Mouse (Mus musculus) liver, embryonic 14.5 days (tissue): ENCODE data around the gene Ttc9b. TPM values are rescaled to one million over a fixed set of nuclear protein-coding genes. Genes with fewer than 3 reads are reported as not detected.
"Not testable (repeated sequence)": the region's sequence is repeated elsewhere in the genome, so short reads cannot be mapped to it uniquely, and the experiment has no call there.

ENCODE experiments used
- ATAC-seq: fragments of 200-750 bp; cut with Nextera tagmentation; 2 replicates; pipeline ENCODE4 v1.8.0; 2017; ENCODE audit warnings: moderate number of reproducible peaks, mild to moderate bottlenecking, moderate library complexity; ENCODE audit not compliant: insufficient read depth
- DNase-seq, 3 experiments: peaks; one replicate each; pipeline ENCODE4 v3.0.0-alpha.2; 2012 to 2013; ENCODE audit warnings: low read depth in 3 of 3, low spot score in 3 of 3
- H3K27ac ChIP-seq: fragments of 300-500 bp; sonication (generic); 2 replicates; pipeline ENCODE4 v1.5.1; 2014; ENCODE audit warnings: moderate library complexity, mild to moderate bottlenecking, control low read depth, inconsistent platforms
- H3K27me3 ChIP-seq: fragments of 300-500 bp; sonication (generic); 2 replicates; pipeline ENCODE4 v1.6.1; 2014; ENCODE audit warnings: mild to moderate bottlenecking, low read length, moderate library complexity; ENCODE audit not compliant: control insufficient read depth, insufficient read depth
- H3K36me3 ChIP-seq: fragments of 300-500 bp; sonication (generic); replicated peaks from 2 replicates; pipeline ENCODE4 v1.6.1; 2014; ENCODE audit warnings: low read depth; ENCODE audit not compliant: control insufficient read depth, insufficient read depth
- H3K4me1 ChIP-seq, 2 experiments: fragments of 200-500 bp in 1 of 2; fragments of 300-500 bp in 1 of 2; sonication (generic) in 1 of 2; replicated peaks; 2 replicates each; pipeline ENCODE4 v1.6.1; 2012 to 2014; ENCODE audit warnings: antibody characterized with exemption in 1 of 2, inconsistent platforms in 1 of 2, low read length in 1 of 2; ENCODE audit not compliant: control insufficient read depth in 2 of 2, insufficient read depth in 2 of 2
- H3K4me2 ChIP-seq: fragments of 300-500 bp; sonication (generic); 2 replicates; pipeline ENCODE4 v1.6.1; 2014; ENCODE audit warnings: low read depth, mild to moderate bottlenecking, control low read depth, moderate library complexity
- H3K4me3 ChIP-seq, 2 experiments: fragments of 200-500 bp in 1 of 2; fragments of 300-500 bp in 1 of 2; sonication (generic) in 1 of 2; 2 replicates each; pipeline ENCODE4 v1.5.1; 2012 to 2014; ENCODE audit warnings: low read depth in 2 of 2, low read length in 2 of 2, mild to moderate bottlenecking in 2 of 2, control low read depth in 1 of 2, inconsistent platforms in 1 of 2, moderate library complexity in 1 of 2; ENCODE audit not compliant: insufficient read depth in 1 of 2
- H3K9ac ChIP-seq: fragments of 300-500 bp; sonication (generic); replicated peaks from 2 replicates; pipeline ENCODE4 v1.6.1; 2014; ENCODE audit warnings: mild to moderate bottlenecking, control low read depth, moderate library complexity
- H3K9me3 ChIP-seq: fragments of 300-500 bp; sonication (generic); 2 replicates; pipeline ENCODE4 v1.6.1; 2016; ENCODE audit warnings: low read length, mixed read lengths; ENCODE audit not compliant: control insufficient read depth
- CTCF ChIP-seq: IDR thresholded peaks from 2 replicates; pipeline ENCODE4 v1.5.1; 2016; ENCODE audit warnings: antibody characterized with exemption, low read depth, control low read depth
- EP300 ChIP-seq: IDR thresholded peaks from 2 replicates; pipeline ENCODE4 v1.6.1; 2016; ENCODE audit warnings: antibody characterized with exemption, low read depth
- WGBS: fragments of 180-500 bp; shearing (Covaris S2); extraction: QIAGEN DNeasy Blood & Tissue Kit; methylation state at CpG from one replicate; pipeline ENCODE4 v1.1.7; 2014; ENCODE audit not compliant: insufficient replicate concordance; 5-methylcytosine and 5-hydroxymethylcytosine counted together
- polyA plus RNA-seq, 2 experiments: library from polyadenylated mRNA; depleted of rRNA in 1 of 2; stranded (reverse) in 1 of 2; unstranded in 1 of 2; fragments of >200 nt; fragmentation: Nextera tagmentation in 1 of 2; extraction: Ambion mirVana in 1 of 2; gene quantifications; 2 replicates each; pipeline versions ENCODE4 v1.2.1 to v1.2.3; 2012 to 2014

Gene Ttc9b
- polyA plus RNA-seq, 2 experiments, result not detected

- H3K27me3 ChIP-seq, result no peaks in the 10 kb centered on the region
- H3K4me1 ChIP-seq, result no peaks in the 10 kb centered on the region
- TF ChIP-seq EP300, result no peak
- TF ChIP-seq CTCF, result no peak
- H3K9ac ChIP-seq, result no peak overlapping the region
- no peak overlapping the region for H3K27ac ChIP-seq
- no peak overlapping the region for H3K4me2 ChIP-seq
- DNase-seq (no peak), ATAC-seq (no peak)
- no peak overlapping the region for H3K4me3 ChIP-seq
- H3K9me3 ChIP-seq, result no peaks in the 10 kb centered on the region
- H3K36me3 ChIP-seq, result peaks cover 26% of the 10 kb centered on the region
Observed at GRCm38 (mm10) chr7:27624967-27625366, 28.7 kb upstream of the Ttc9b start.

DNA sequence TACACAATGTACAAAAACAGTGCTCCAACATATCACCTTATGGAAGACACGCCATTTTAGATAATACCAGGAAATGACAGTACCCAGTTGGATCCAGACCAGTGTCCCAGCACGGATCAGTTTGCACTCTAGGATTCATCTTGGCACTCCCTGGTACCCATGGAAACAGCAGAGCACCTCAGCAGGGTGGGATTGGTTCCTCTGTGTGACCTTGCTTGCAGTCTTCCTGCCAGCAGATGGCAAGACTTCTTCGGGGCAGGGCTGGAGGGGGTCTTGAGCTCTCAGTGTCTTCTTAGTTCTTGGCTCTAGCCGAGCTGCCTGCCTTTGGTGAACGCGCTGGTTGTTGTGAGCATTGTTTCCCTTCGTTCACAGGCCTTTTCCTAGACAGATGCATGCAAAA, 26.0 kb upstream of the Ttc9b start:
- ATAC-seq (no peak), DNase-seq (no peak)
- Histone ChIP-seq H3K27ac (no peak overlapping the region), H3K4me3 (no peak overlapping the region), H3K9me3 (no peaks in the 10 kb centered on the region), H3K4me2 (no peak overlapping the region), H3K27me3 (no peaks in the 10 kb centered on the region), H3K36me3 (peaks cover 24% of the 10 kb centered on the region), H3K4me1 (no peaks in the 10 kb centered on the region), H3K9ac (no peak overlapping the region)
- no peak for TF ChIP-seq CTCF
- 77% methylated on average over 7 of the region's 7 CpGs for WGBS

GRCm38 (mm10) chr7:27628190-27628589, 25.5 kb upstream of the Ttc9b start:
- 87% methylated on average over 6 of the region's 6 CpGs for WGBS
- peaks cover 28% of the 10 kb centered on the region for H3K36me3 ChIP-seq
- H3K4me2 ChIP-seq, result no peak overlapping the region
- no peak overlapping the region for H3K4me3 ChIP-seq
- H3K9me3 ChIP-seq, result no peaks in the 10 kb centered on the region
- no peak overlapping the region for H3K27ac ChIP-seq
- no peak overlapping the region for H3K9ac ChIP-seq
- DNase-seq (no peak), ATAC-seq (no peak)
- H3K4me1 ChIP-seq, result no peaks in the 10 kb centered on the region
- no peak for TF ChIP-seq EP300
- no peak for TF ChIP-seq CTCF
- no peaks in the 10 kb centered on the region for H3K27me3 ChIP-seq

- 82% methylated on average over 7 of the region's 7 CpGs for WGBS
- not testable (repeated sequence) for DNase-seq, H3K27ac ChIP-seq, H3K4me1 ChIP-seq, H3K9me3 ChIP-seq, ATAC-seq, H3K4me2 ChIP-seq, H3K27me3 ChIP-seq, H3K4me3 ChIP-seq, H3K9ac ChIP-seq
- H3K36me3 ChIP-seq, result peaks cover 29% of the 10 kb centered on the region
Observed at GRCm38 (mm10) chr7:27628816-27629215, 24.9 kb upstream of the Ttc9b start.

DNA sequence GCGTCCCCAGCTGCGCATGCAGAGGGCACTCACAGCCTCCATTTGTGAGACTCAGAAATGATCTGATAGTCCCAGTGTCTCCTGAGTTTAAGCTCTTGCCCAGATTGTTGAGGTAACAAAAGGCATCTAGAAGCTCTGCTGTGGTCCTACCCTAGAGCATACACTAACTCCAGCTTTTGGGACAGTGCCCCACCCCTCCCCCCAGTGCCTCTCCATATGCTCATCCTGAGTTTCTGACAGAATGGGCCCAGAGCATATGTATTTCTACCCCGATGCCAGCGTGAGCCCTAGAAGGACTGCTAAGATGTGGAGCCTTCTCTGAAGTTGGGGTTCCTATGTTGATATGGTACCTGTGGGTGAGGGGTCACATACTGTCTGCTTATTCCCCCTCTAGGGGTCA, 22.3 kb upstream of the Ttc9b start:
- Histone ChIP-seq H3K27me3 (no peaks in the 10 kb centered on the region), H3K4me1 (no peaks in the 10 kb centered on the region), H3K36me3 (peaks cover 32% of the 10 kb centered on the region), H3K4me3 (no peak overlapping the region), H3K9ac (no peak overlapping the region), H3K9me3 (no peaks in the 10 kb centered on the region), H3K4me2 (no peak overlapping the region), H3K27ac (no peak overlapping the region)
- ATAC-seq (no peak), DNase-seq (no peak)
- TF ChIP-seq CTCF (no peak), EP300 (no peak)
- WGBS, result 78% methylated on average over 4 of the region's 4 CpGs

DNA sequence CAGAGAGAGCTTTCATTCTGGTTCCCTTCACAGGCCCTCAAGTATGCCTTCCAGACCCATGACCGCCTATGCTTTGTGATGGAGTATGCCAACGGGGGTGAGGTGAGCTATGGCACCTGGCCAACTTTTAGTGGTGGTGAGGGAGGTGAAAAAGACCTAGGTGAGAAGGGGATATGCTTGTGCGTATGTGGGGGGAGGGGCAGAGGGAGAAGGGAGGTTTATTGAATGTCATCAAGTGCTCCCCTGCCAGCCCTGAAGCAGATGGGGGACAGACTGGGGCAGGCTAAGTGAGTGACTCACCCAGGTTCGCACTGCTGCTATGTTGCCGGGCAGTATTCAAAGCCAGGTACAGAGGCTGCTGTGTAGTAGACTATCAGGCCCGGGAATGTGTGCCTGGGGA, 20.5 kb upstream of the Ttc9b start:
- DNase-seq (no peak), ATAC-seq (no peak)
- no peak overlapping the region for H3K4me2 ChIP-seq
- H3K27ac ChIP-seq, result no peak overlapping the region
- 87% methylated on average over 6 of the region's 6 CpGs for WGBS
- H3K4me1 ChIP-seq, result no peaks in the 10 kb centered on the region
- no peaks in the 10 kb centered on the region for H3K9me3 ChIP-seq
- H3K36me3 ChIP-seq, result peaks cover 30% of the 10 kb centered on the region
- no peak overlapping the region for H3K4me3 ChIP-seq
- no peak for TF ChIP-seq CTCF
- TF ChIP-seq EP300, result no peak
- H3K27me3 ChIP-seq, result no peaks in the 10 kb centered on the region
- H3K9ac ChIP-seq, result no peak overlapping the region
